Mouse (Mus musculus): ENCODE measurements around the gene Dyx1c1. TPM values are rescaled to one million over a fixed set of nuclear protein-coding genes. Genes with fewer than 3 reads are reported as not detected.

Gene Dyx1c1
- not detected for polyA plus RNA-seq (2015; fragmentation: Illumina TruSeq; extraction: RNeasy Lipid Tissue Mini Kit (QIAGEN cat#74804); ENCODE audit: insufficient read depth, low read depth, low replicate concordance)

GRCm38 (mm10) chr9:72958521-72959450 lies at the start of gene Dyx1c1, which contains the start of gene Gm44503:
TSS of gene Dyx1c1 (plus strand) at chr9:72958785.
TSS of gene Gm44503 (plus strand) at chr9:72958852.

GRCm38 (mm10) chr9:72925021-72925934 lies 33.3 kb upstream of the Dyx1c1 start, which contains the start of gene Pygo1:
TSS of gene Pygo1 (plus strand) at chr9:72925645.

GRCm38 (mm10) chr9:72985250-72986220 lies 26.9 kb downstream of the Dyx1c1 start, which contains the start of the genes Ccpg1os and Ccpg1:
TSS of gene Ccpg1os (minus strand) at chr9:72985382.
TSS of gene Ccpg1 (plus strand) at chr9:72985429.

Other genes starting within 250 kb of the Dyx1c1 start
- 0.11 TPM for gene Prtg, start 151.9 kb upstream of the Dyx1c1 start, polyA plus RNA-seq (2015; fragmentation: Illumina TruSeq; extraction: RNeasy Lipid Tissue Mini Kit (QIAGEN cat#74804); ENCODE audit: insufficient read depth, low read depth, low replicate concordance)
- 0.59 TPM for gene Pygo1, start 33.1 kb upstream of the Dyx1c1 start, polyA plus RNA-seq (2015; fragmentation: Illumina TruSeq; extraction: RNeasy Lipid Tissue Mini Kit (QIAGEN cat#74804); ENCODE audit: insufficient read depth, low read depth, low replicate concordance)
- not detected for gene Gm44503, start 67 bp downstream of the Dyx1c1 start, polyA plus RNA-seq (2015; fragmentation: Illumina TruSeq; extraction: RNeasy Lipid Tissue Mini Kit (QIAGEN cat#74804); ENCODE audit: insufficient read depth, low read depth, low replicate concordance)
- gene Ccpg1os, start 26.6 kb downstream of the Dyx1c1 start, polyA plus RNA-seq (2015; fragmentation: Illumina TruSeq; extraction: RNeasy Lipid Tissue Mini Kit (QIAGEN cat#74804); ENCODE audit: insufficient read depth, low read depth, low replicate concordance), result 2.7 TPM
- 47.7 TPM for gene Ccpg1, start 26.6 kb downstream of the Dyx1c1 start, polyA plus RNA-seq (2015; fragmentation: Illumina TruSeq; extraction: RNeasy Lipid Tissue Mini Kit (QIAGEN cat#74804); ENCODE audit: insufficient read depth, low read depth, low replicate concordance)
- 2.5 TPM for gene Pigb, start 81.6 kb downstream of the Dyx1c1 start, polyA plus RNA-seq (2015; fragmentation: Illumina TruSeq; extraction: RNeasy Lipid Tissue Mini Kit (QIAGEN cat#74804); ENCODE audit: insufficient read depth, low read depth, low replicate concordance)
- 9.7 TPM for gene Rab27a, start 86.1 kb downstream of the Dyx1c1 start, polyA plus RNA-seq (2015; fragmentation: Illumina TruSeq; extraction: RNeasy Lipid Tissue Mini Kit (QIAGEN cat#74804); ENCODE audit: insufficient read depth, low read depth, low replicate concordance)
- gene Khdc3, start 143.1 kb downstream of the Dyx1c1 start, polyA plus RNA-seq (2015; fragmentation: Illumina TruSeq; extraction: RNeasy Lipid Tissue Mini Kit (QIAGEN cat#74804); ENCODE audit: insufficient read depth, low read depth, low replicate concordance), result 0.50 TPM
- not detected for gene Gm20509, start 143.7 kb downstream of the Dyx1c1 start, polyA plus RNA-seq (2015; fragmentation: Illumina TruSeq; extraction: RNeasy Lipid Tissue Mini Kit (QIAGEN cat#74804); ENCODE audit: insufficient read depth, low read depth, low replicate concordance)
- 9.4 TPM for gene Rsl24d1, start 154.6 kb downstream of the Dyx1c1 start, polyA plus RNA-seq (2015; fragmentation: Illumina TruSeq; extraction: RNeasy Lipid Tissue Mini Kit (QIAGEN cat#74804); ENCODE audit: insufficient read depth, low read depth, low replicate concordance)

All from pancreas, adult 10 weeks (tissue).